Mouse (Mus musculus) cortical plate, adult 2 months (tissue): ENCODE data around the gene Gm35549. TPM values are rescaled to one million over a fixed set of nuclear protein-coding genes. Genes with fewer than 3 reads are reported as not detected.

ENCODE experiments used
- H3K27ac ChIP-seq: fragments of 200-500 bp; 2 replicates; pipeline ENCODE4 v1.5.1; 2012; ENCODE audit warnings: low read length, control low read depth, inconsistent platforms; ENCODE audit not compliant: insufficient read depth
- H3K4me1 ChIP-seq: fragments of 200-500 bp; 2 replicates; pipeline ENCODE4 v1.6.1; 2011; ENCODE audit warnings: low read length; ENCODE audit not compliant: control insufficient read depth, insufficient read depth
- H3K4me3 ChIP-seq: fragments of 200-500 bp; 2 replicates; pipeline ENCODE4 v1.5.1; 2011; ENCODE audit warnings: mild to moderate bottlenecking, low read length, control low read depth; ENCODE audit not compliant: insufficient read depth
- CTCF ChIP-seq: fragments of 200-500 bp; IDR thresholded peaks from 2 replicates; pipeline ENCODE4 v1.5.1; 2011; ENCODE audit warnings: mild to moderate bottlenecking, control low read depth, low read length; ENCODE audit not compliant: insufficient read depth; ENCODE audit errors: extremely low read depth
- POLR2A ChIP-seq: fragments of 200-500 bp; IDR thresholded peaks from 2 replicates; pipeline ENCODE4 v1.6.1; 2011; ENCODE audit warnings: mild to moderate bottlenecking, low read length, control low read depth; ENCODE audit not compliant: insufficient read depth; ENCODE audit errors: extremely low read depth
- polyA plus RNA-seq: library from polyadenylated mRNA; depleted of rRNA; stranded (reverse); fragments of >200 nt; gene quantifications from 2 replicates; pipeline ENCODE4 v1.2.3, GENCODE M21; 2012; rRNA removed

Gm35549 gene
- polyA plus RNA-seq = not detected in 2 replicates

- H3K27ac ChIP-seq = no peak within 1 kb of the TSS
- no peaks in the 10 kb centered on the region for H3K4me1 ChIP-seq
- no peak within 1 kb of the TSS for H3K4me3 ChIP-seq
- TF ChIP-seq POLR2A = no peak
Observed at GRCm38 (mm10) chr9:122843760-122844159, at the start of gene Gm35549. Gene Gm35549, minus strand, starts transcription at chr9:122844035.

GRCm38 (mm10) chr9:122886372-122887179 lies 42.7 kb upstream of the Gm35549 start:
- Histone ChIP-seq H3K4me3 (peak overlapping the region; percentile 66), H3K27ac (no peak overlapping the region), H3K4me1 (peaks cover 3% of the 10 kb centered on the region; the same call in 1 of the 2 replicates)
- TF ChIP-seq CTCF (no peak), POLR2A (peak; percentile 83)

- Histone ChIP-seq H3K27ac (no peak within 1 kb of the TSS), H3K4me3 (peak within 1 kb of the TSS; percentile 66; the same call in 1 of the 2 replicates), H3K4me1 (peaks cover 3% of the 10 kb centered on the region; the same call in 1 of the 2 replicates)
- TF ChIP-seq POLR2A = no peak
- TF ChIP-seq CTCF = no peak
Observed at GRCm38 (mm10) chr9:122885385-122885784, 41.5 kb upstream of the Gm35549 start, which contains the start of gene Zkscan7. Gene Zkscan7, plus strand, starts transcription at chr9:122885685.

GRCm38 (mm10) chr9:122875145-122875544 lies 31.3 kb upstream of the Gm35549 start:
- no peak overlapping the region for H3K4me3 ChIP-seq
- no peaks in the 10 kb centered on the region for H3K4me1 ChIP-seq
- TF ChIP-seq POLR2A = no peak
- no peak overlapping the region for H3K27ac ChIP-seq

GRCm38 (mm10) chr9:122874653-122875052 lies 30.8 kb upstream of the Gm35549 start:
- Histone ChIP-seq H3K4me1 (no peaks in the 10 kb centered on the region), H3K27ac (no peak overlapping the region), H3K4me3 (no peak overlapping the region)
- TF ChIP-seq POLR2A = no peak
- no peak for TF ChIP-seq CTCF

- Histone ChIP-seq H3K4me3 (no peak overlapping the region), H3K27ac (no peak overlapping the region), H3K4me1 (no peaks in the 10 kb centered on the region)
- TF ChIP-seq POLR2A = no peak
- TF ChIP-seq CTCF = no peak
Observed at GRCm38 (mm10) chr9:122872595-122872994, 28.8 kb upstream of the Gm35549 start.

GRCm38 (mm10) chr9:122866192-122866591 lies 22.4 kb upstream of the Gm35549 start:
- Histone ChIP-seq H3K4me3 (peak overlapping the region; percentile 52), H3K27ac (no peak overlapping the region), H3K4me1 (peaks cover 5% of the 10 kb centered on the region; the same call in 1 of the 2 replicates)
- TF ChIP-seq POLR2A (no peak), CTCF (no peak)

- H3K4me3 ChIP-seq = peak within 1 kb of the TSS; percentile 52
- peaks cover 5% of the 10 kb centered on the region; the same call in 1 of the 2 replicates for H3K4me1 ChIP-seq
- H3K27ac ChIP-seq = peak within 1 kb of the TSS; percentile 81; the same call in 1 of the 2 replicates
- peak; percentile 43; the same call in 1 of the 2 replicates for TF ChIP-seq POLR2A
- no peak for TF ChIP-seq CTCF
Observed at GRCm38 (mm10) chr9:122865697-122866166, 21.9 kb upstream of the Gm35549 start, which contains the start of gene Zfp445. Gene Zfp445, minus strand, starts transcription at chr9:122866006.

- Histone ChIP-seq H3K27ac (no peak overlapping the region), H3K4me1 (peaks cover 5% of the 10 kb centered on the region; the same call in 1 of the 2 replicates), H3K4me3 (peak overlapping the region; percentile 52)
- no peak for TF ChIP-seq POLR2A
- TF ChIP-seq CTCF = no peak
Observed at GRCm38 (mm10) chr9:122864848-122865247, 21.0 kb upstream of the Gm35549 start.

GRCm38 (mm10) chr9:122863731-122864130 lies 19.9 kb upstream of the Gm35549 start:
- TF ChIP-seq CTCF (no peak), POLR2A (no peak)
- Histone ChIP-seq H3K4me1 (peaks cover 5% of the 10 kb centered on the region; the same call in 1 of the 2 replicates), H3K4me3 (no peak overlapping the region), H3K27ac (no peak overlapping the region)
